Mouse (Mus musculus) lung, adult 2 months (tissue): ENCODE data around the gene Lsamp.

ENCODE experiments used
- CTCF ChIP-seq: fragments of 200-500 bp; IDR thresholded peaks from 2 replicates; pipeline ENCODE4 v1.5.1; 2011; ENCODE audit warnings: mild to moderate bottlenecking, low read length, control low read depth; ENCODE audit not compliant: insufficient read depth
- POLR2A ChIP-seq: fragments of 200-500 bp; IDR thresholded peaks from 2 replicates; pipeline ENCODE4 v1.6.1; 2011; ENCODE audit warnings: low read depth, mild to moderate bottlenecking, control low read depth, low read length, borderline replicate concordance; ENCODE audit errors: extremely low read depth

- TF ChIP-seq POLR2A (no peak), CTCF (no peak)
Observed at GRCm38 (mm10) chr16:41365138-41365537, 1381.0 kb downstream of the Lsamp start.
